Mouse (Mus musculus): ENCODE data around the gene Gm21497.
"Not testable (repeated sequence)": the region's sequence is repeated elsewhere in the genome, so short reads cannot be mapped to it uniquely, and the experiment has no call there.

Gm21497 gene

DNA sequence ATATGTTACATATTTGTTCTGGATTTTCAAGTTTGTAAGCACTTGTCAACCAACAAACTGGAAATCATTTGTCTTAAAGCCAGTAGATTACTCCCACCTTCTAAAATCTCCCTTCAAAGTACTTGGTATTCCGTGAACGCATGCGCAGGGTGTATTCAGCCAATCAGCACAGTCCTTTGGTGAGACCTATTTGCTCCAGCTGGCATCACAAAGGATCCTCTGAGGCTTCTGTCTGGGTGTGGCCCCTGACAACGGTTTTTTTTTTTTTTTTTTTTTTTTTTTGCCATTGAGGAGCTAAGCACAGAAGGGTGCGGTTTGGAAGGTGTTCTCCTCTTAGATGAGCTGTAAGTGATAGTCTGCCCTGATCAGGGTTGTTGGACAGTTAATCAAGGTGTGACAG, at the start of gene Gm21497:
Gm21497 (plus strand) TSS at position 301 of the 400 bp plus-strand sequence.
- DNase-seq (ENCODE audit: low spot score): not testable (repeated sequence)
